Mouse (Mus musculus): Measurements from ENCODE around the gene Trp53rkb. TPM values are rescaled to one million over a fixed set of nuclear protein-coding genes. Genes with fewer than 3 reads are reported as not detected.
A peak's percentile ranks its signal among the peaks of the same experiment; 100 is the strongest.

Gene Trp53rkb
- total and polyA plus RNA-seq, 3 experiments = 7.0 to 9.1 (median 7.1) TPM

DNA sequence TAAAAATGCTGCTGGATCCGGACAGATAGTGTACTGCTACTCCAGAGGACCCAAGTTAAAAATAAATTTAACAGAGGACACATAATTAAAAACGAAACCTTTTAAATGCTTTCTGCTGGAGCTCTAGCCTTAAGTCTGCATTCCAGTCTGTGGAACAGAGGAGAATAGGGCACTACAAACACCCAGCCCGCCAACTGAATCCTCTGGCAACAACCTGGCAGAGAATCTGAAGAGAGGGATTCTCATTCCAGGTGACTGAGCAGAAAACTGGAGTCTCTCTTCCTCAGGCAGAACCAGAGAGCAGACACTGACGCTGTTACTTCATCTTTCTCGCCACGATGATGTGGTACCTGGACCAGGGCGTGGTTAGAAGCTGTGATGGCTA lies 8.1 kb downstream of the Trp53rkb start:
- Histone ChIP-seq H3K27me3 (replicated peaks) (no peaks in the 10 kb centered on the region), H3K79me2 (replicated peaks; ENCODE audit: control insufficient read depth, extremely low read depth, insufficient read depth, poor library complexity, severe bottlenecking) (no peaks in the 10 kb centered on the region; the same call in 1 of the 2 replicates), H3K9me3 (replicated peaks; ENCODE audit: low read length) (no peaks in the 10 kb centered on the region), H3K4me3 (replicated peaks in 1 of 3; ENCODE audit: low read depth in 2 of 3, low read length in 2 of 3, poor library complexity in 1 of 3) (no peak overlapping the region), H3K9ac (ENCODE audit: insufficient read depth, low read depth) (no peak overlapping the region), H3K36me3 (replicated peaks in 1 of 2; ENCODE audit: control insufficient read depth in 1 of 2, insufficient read depth in 1 of 2, low read length in 1 of 2) (peaks cover 18 to 35% of the 10 kb centered on the region in 2 experiments), H3K27ac (ENCODE audit: insufficient read depth, low read depth) (no peak overlapping the region), H3K4me2 (ENCODE audit: insufficient read depth, low read depth, poor library complexity, severe bottlenecking) (no peak overlapping the region), H3K4me1 (ENCODE audit: control insufficient read depth in 1 of 2, insufficient read depth in 2 of 2) (peaks cover 19 to 68% of the 10 kb centered on the region in 2 experiments)
- DNase-seq (ENCODE audit: extremely low read depth) = no peak
- no peak for TF ChIP-seq GABPA (IDR thresholded peaks at IDR 0.05; ENCODE audit: insufficient replicate concordance, low read depth, low read length)
- no peak for TF ChIP-seq ELF1 (IDR thresholded peaks at IDR 0.05; ENCODE audit: low read depth, low read length)
- no peak for TF ChIP-seq TBP (conservative IDR thresholded peaks at IDR 0.05; ENCODE audit: low read depth, low read length)
- TF ChIP-seq NELFE (IDR thresholded peaks at IDR 0.05; ENCODE audit: low read depth, low read length) = no peak
- TF ChIP-seq SMC3 (IDR thresholded peaks at IDR 0.05; ENCODE audit: low read depth, low read length) = no peak
- TF ChIP-seq ZC3H11A (IDR thresholded peaks at IDR 0.05; ENCODE audit: low read depth, low read length) = no peak
- TF ChIP-seq KAT2A (IDR thresholded peaks at IDR 0.05; ENCODE audit: insufficient replicate concordance, low read length) = no peak
- TF ChIP-seq USF2 (conservative IDR thresholded peaks at IDR 0.05; ENCODE audit: low read depth, low read length) = no peak
- no peak for TF ChIP-seq JUND (conservative IDR thresholded peaks at IDR 0.05; ENCODE audit: low read depth, low read length)
- no peak for TF ChIP-seq IRF4 (IDR thresholded peaks at IDR 0.05; ENCODE audit: low read depth, low read length)
- no peak for TF ChIP-seq MAFK (IDR thresholded peaks at IDR 0.05; ENCODE audit: insufficient replicate concordance, low read length)
- no peak for TF ChIP-seq MXI1 (IDR thresholded peaks at IDR 0.05; ENCODE audit: low read depth, low read length)
- no peak for TF ChIP-seq ETS1 (conservative IDR thresholded peaks at IDR 0.05; ENCODE audit: low read depth, low read length)
- TF ChIP-seq ZKSCAN1 (IDR thresholded peaks at IDR 0.05; ENCODE audit: borderline replicate concordance, low read depth, low read length) = no peak
- TF ChIP-seq BHLHE40 (IDR thresholded peaks at IDR 0.05; ENCODE audit: low read depth, low read length) = no peak
- in situ Hi-C loops (cut with MboI; ENCODE audit: low pct_ligation_motif_present, low pct_unique_long_range_greater_than_20kb, low sequenced_read_pairs) = no loop called here
- dilution Hi-C loops (cut with MboI; ENCODE audit: extremely low pct_ligation_motif_present, extremely low pct_unique_long_range_greater_than_20kb, low sequenced_read_pairs) = no loop called here

DNA sequence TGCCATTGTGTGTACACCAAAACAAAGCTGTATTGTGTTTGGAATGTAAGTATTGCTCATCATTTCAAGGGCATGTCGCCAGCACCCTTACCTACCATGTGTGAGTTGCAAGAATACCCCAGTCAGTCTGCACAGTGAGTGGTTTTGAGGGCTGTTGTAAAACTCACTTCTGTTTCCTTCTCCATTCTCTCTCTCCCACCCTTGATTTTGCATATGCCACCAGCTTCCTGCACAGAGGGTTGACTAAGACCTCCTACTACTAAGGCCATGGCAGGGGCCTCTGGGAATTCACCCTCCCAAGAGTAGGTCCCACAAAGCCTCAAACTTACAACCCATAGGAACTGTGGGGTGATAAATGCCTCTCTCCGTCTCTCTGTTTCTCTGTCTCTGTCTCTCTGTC lies 9.1 kb downstream of the Trp53rkb start:
- Histone ChIP-seq H3K9ac (ENCODE audit: insufficient read depth, low read depth) (no peak overlapping the region), H3K27ac (ENCODE audit: insufficient read depth, low read depth) (peak overlapping the region; percentile 74), H3K9me3 (replicated peaks; ENCODE audit: low read length) (no peaks in the 10 kb centered on the region), H3K27me3 (replicated peaks) (no peaks in the 10 kb centered on the region), H3K4me2 (ENCODE audit: insufficient read depth, low read depth, poor library complexity, severe bottlenecking) (peak overlapping the region; percentile 35), H3K79me2 (replicated peaks; ENCODE audit: control insufficient read depth, extremely low read depth, insufficient read depth, poor library complexity, severe bottlenecking) (0 out of 2 replicates have a peak, but pooled peaks cover 3% of the 10 kb centered on the region), H3K36me3 (replicated peaks in 1 of 2; ENCODE audit: control insufficient read depth in 1 of 2, insufficient read depth in 1 of 2, low read length in 1 of 2) (peaks cover 10 to 28% of the 10 kb centered on the region in 2 experiments), H3K4me1 (ENCODE audit: control insufficient read depth in 1 of 2, insufficient read depth in 2 of 2) (peaks cover 19 to 66% of the 10 kb centered on the region in 2 experiments), H3K4me3 (replicated peaks in 1 of 3; ENCODE audit: low read depth in 2 of 3, low read length in 2 of 3, poor library complexity in 1 of 3) (no peak overlapping the region)
- in situ Hi-C loops (cut with MboI; ENCODE audit: low pct_ligation_motif_present, low pct_unique_long_range_greater_than_20kb, low sequenced_read_pairs) (no loop called here), dilution Hi-C loops (cut with MboI; ENCODE audit: extremely low pct_ligation_motif_present, extremely low pct_unique_long_range_greater_than_20kb, low sequenced_read_pairs) (no loop called here)
- DNase-seq (ENCODE audit: extremely low read depth) = peak; percentile 82
- peak; percentile 58 for TF ChIP-seq IRF4 (IDR thresholded peaks at IDR 0.05; ENCODE audit: low read depth, low read length)
- TF ChIP-seq MAZ (IDR thresholded peaks at IDR 0.05; ENCODE audit: low read depth, low read length) = 0 out of 2 replicates have a peak, but pooled peaks have one; percentile 49
- peak; percentile 36; the same call in 1 of the 2 replicates for TF ChIP-seq ELF1 (IDR thresholded peaks at IDR 0.05; ENCODE audit: low read depth, low read length)
- no peak for TF ChIP-seq SMC3 (IDR thresholded peaks at IDR 0.05; ENCODE audit: low read depth, low read length)
- no peak for TF ChIP-seq CTCF (conservative IDR thresholded peaks at IDR 0.05 in 1 of 2, IDR thresholded peaks at IDR 0.05 in 1 of 2; ENCODE audit: low read depth in 2 of 2, low read length in 2 of 2)
- TF ChIP-seq TBP (conservative IDR thresholded peaks at IDR 0.05; ENCODE audit: low read depth, low read length) = 0 out of 2 replicates have a peak, but pooled peaks have one; percentile 33
- peak; percentile 68 for TF ChIP-seq EP300 (IDR thresholded peaks at IDR 0.05; ENCODE audit: low read length)
- TF ChIP-seq GABPA (IDR thresholded peaks at IDR 0.05; ENCODE audit: insufficient replicate concordance, low read depth, low read length) = no peak
- no peak for TF ChIP-seq POLR2AphosphoS2 (IDR thresholded peaks at IDR 0.05; ENCODE audit: low read depth, low read length)
- TF ChIP-seq TCF12 (IDR thresholded peaks at IDR 0.05; ENCODE audit: low read depth, low read length) = 0 out of 2 replicates have a peak, but pooled peaks have one; percentile 48
- TF ChIP-seq MAFK (IDR thresholded peaks at IDR 0.05; ENCODE audit: insufficient replicate concordance, low read length) = peak; percentile 67; the same call in 1 of the 2 replicates
- 0 out of 2 replicates have a peak, but pooled peaks have one; percentile 53 for TF ChIP-seq MYC (IDR thresholded peaks at IDR 0.05; ENCODE audit: low read depth, low read length)
- no peak for TF ChIP-seq JUND (conservative IDR thresholded peaks at IDR 0.05; ENCODE audit: low read depth, low read length)
- TF ChIP-seq NRF1 (IDR thresholded peaks at IDR 0.05; ENCODE audit: low read depth, low read length) = no peak
- peak; percentile 58 for TF ChIP-seq BHLHE40 (IDR thresholded peaks at IDR 0.05; ENCODE audit: low read depth, low read length)
- TF ChIP-seq ZNF384 (IDR thresholded peaks at IDR 0.05; ENCODE audit: low read depth, low read length) = no peak
- TF ChIP-seq ZC3H11A (IDR thresholded peaks at IDR 0.05; ENCODE audit: low read depth, low read length) = no peak
- no peak for TF ChIP-seq ZKSCAN1 (IDR thresholded peaks at IDR 0.05; ENCODE audit: borderline replicate concordance, low read depth, low read length)
- no peak for TF ChIP-seq NELFE (IDR thresholded peaks at IDR 0.05; ENCODE audit: low read depth, low read length)
- TF ChIP-seq RCOR1 (conservative IDR thresholded peaks at IDR 0.05; ENCODE audit: low read depth, low read length) = 0 out of 2 replicates have a peak, but pooled peaks have one; percentile 30
- peak; percentile 33; the same call in 1 of the 2 replicates for TF ChIP-seq ETS1 (conservative IDR thresholded peaks at IDR 0.05; ENCODE audit: low read depth, low read length)
- no peak; the same call in 1 of the 2 replicates for TF ChIP-seq USF2 (conservative IDR thresholded peaks at IDR 0.05; ENCODE audit: low read depth, low read length)
- no peak for TF ChIP-seq HCFC1 (IDR thresholded peaks at IDR 0.05; ENCODE audit: low read depth, low read length)
- TF ChIP-seq UBTF (IDR thresholded peaks at IDR 0.05; ENCODE audit: low read depth, low read length) = no peak
- TF ChIP-seq MEF2A (IDR thresholded peaks at IDR 0.05; ENCODE audit: borderline replicate concordance, low read depth, low read length) = peak; percentile 49; the same call in 1 of the 2 replicates
- TF ChIP-seq ZMIZ1 (IDR thresholded peaks at IDR 0.05; ENCODE audit: low read depth, low read length) = no peak

Measured in CH12.LX (cell line).